Mouse (Mus musculus) kidney, embryonic 16.5 days (tissue): Measurements from ENCODE around the gene Ddx23. TPM values are rescaled to one million over a fixed set of nuclear protein-coding genes. Genes with fewer than 3 reads are reported as not detected.
A peak's percentile ranks its signal among the peaks of the same experiment; 100 is the strongest.

Experiments used
- ATAC-seq: fragments of 200-750 bp; cut with Nextera tagmentation; 2 replicates; pipeline ENCODE4 v1.8.0; 2017; ENCODE audit warnings: moderate TSS enrichment; ENCODE audit not compliant: low FRiP score, low TSS enrichment
- H3K27ac ChIP-seq: fragments of 300-500 bp; sonication (generic); 2 replicates; pipeline ENCODE4 v1.5.1; 2014; ENCODE audit warnings: low read length
- H3K27me3 ChIP-seq: fragments of 300-500 bp; sonication (generic); 2 replicates; pipeline ENCODE4 v1.6.1; 2014; ENCODE audit warnings: low read length, control low read depth, mixed read lengths; ENCODE audit not compliant: insufficient read depth
- H3K36me3 ChIP-seq: fragments of 300-500 bp; sonication (generic); 2 replicates; pipeline ENCODE4 v1.6.1; 2014; ENCODE audit warnings: low read length, control low read depth, mixed read lengths; ENCODE audit not compliant: insufficient read depth
- H3K4me1 ChIP-seq: fragments of 300-500 bp; sonication (generic); 2 replicates; pipeline ENCODE4 v1.6.1; 2014; ENCODE audit warnings: low read length, control low read depth, mixed read lengths; ENCODE audit not compliant: insufficient read depth
- H3K4me2 ChIP-seq: fragments of 300-500 bp; sonication (generic); replicated peaks from 2 replicates; pipeline ENCODE4 v1.6.1; 2014; ENCODE audit warnings: low read depth, low read length
- H3K4me3 ChIP-seq: fragments of 300-500 bp; sonication (generic); 2 replicates; pipeline ENCODE4 v1.5.1; 2014; ENCODE audit warnings: mild to moderate bottlenecking, low read length
- H3K9ac ChIP-seq: fragments of 300-500 bp; sonication (generic); replicated peaks from 2 replicates; pipeline ENCODE4 v1.6.1; 2014; ENCODE audit warnings: low read length
- H3K9me3 ChIP-seq: fragments of 300-500 bp; sonication (generic); 2 replicates; pipeline ENCODE4 v1.6.1; 2016; ENCODE audit warnings: low read length, control low read depth
- WGBS: fragments of 180-500 bp; shearing (Covaris S2); extraction: QIAGEN DNeasy Blood & Tissue Kit; methylation state at CpG from one replicate; pipeline ENCODE4 v1.1.7; 2014; 5-methylcytosine and 5-hydroxymethylcytosine counted together
- polyA plus RNA-seq: library from polyadenylated mRNA; unstranded; fragments of >200 nt; fragmentation: Nextera tagmentation; extraction: Ambion mirVana; gene quantifications from 2 replicates; pipeline ENCODE4 v1.2.1, GENCODE M21; 2015

Ddx23 gene
- polyA plus RNA-seq, 1 experiment from 2014 or later, result 19.0 TPM

DNA sequence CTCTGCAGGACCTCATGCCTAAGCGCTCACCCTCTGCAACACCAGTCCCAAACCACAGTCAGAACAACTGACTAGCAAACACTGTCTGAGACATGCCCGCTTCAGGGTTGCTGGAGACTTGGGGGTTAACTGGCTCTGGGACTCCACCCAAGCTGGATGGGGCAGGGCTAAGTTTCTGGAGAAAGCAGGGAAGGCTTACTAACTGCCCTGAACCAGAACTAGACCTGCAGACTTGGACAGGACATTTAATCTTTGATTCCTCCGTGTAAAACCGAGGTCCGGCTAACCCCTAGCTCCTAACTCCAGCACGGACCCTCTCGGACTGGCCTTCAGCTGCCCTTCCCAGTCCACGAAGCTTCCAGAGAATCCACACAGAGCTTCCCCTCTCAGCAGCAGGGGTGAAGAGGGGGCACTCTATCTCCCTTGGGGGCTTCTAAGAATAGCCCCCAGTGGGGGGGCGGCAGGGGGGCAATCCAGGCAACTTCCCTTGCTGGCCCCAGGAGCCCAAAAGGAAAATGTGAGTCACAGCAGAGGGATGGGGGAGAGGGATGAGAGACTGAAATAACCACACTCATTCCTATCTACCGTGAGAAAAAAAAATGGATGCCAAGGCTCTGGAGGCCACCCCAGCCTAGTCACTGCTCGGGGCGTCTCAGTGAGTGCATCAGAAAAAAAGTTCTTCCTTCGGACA lies 60.4 kb downstream of the Ddx23 start:
- no peaks in the 10 kb centered on the region for H3K27me3 ChIP-seq
- peaks cover 43% of the 10 kb centered on the region for H3K36me3 ChIP-seq
- peak overlapping the region; percentile 64 for H3K4me2 ChIP-seq
- 22% methylated on average over 13 of the region's 13 CpGs for WGBS
- H3K27ac ChIP-seq, result peak overlapping the region; percentile 91
- H3K4me1 ChIP-seq, result peaks cover 67% of the 10 kb centered on the region
- H3K4me3 ChIP-seq, result peak overlapping the region; percentile 45
- no peaks in the 10 kb centered on the region for H3K9me3 ChIP-seq
- ATAC-seq, result peak; percentile 58
- peak overlapping the region; percentile 65 for H3K9ac ChIP-seq

DNA sequence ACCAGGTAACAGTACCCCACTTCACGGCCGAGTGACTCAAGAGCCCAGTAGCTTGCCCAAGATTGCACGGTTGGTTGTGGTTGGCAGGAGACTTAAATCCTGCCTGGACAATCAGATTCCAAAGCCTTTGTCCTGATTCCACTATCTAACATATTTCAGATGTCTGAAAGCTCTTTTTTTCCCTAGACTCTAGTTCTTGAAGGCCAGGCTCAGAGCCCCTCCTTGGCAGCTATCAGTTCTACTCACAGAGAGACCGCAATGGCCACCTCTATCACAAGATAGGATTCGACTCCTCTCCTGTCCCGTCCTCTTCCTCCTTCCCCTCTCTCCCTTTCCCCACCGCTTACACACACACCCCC lies 60.9 kb downstream of the Ddx23 start:
- H3K36me3 ChIP-seq, result peaks cover 48% of the 10 kb centered on the region
- H3K4me2 ChIP-seq, result peak overlapping the region; percentile 64
- H3K9ac ChIP-seq, result peak overlapping the region; percentile 65
- peaks cover 61% of the 10 kb centered on the region for H3K4me1 ChIP-seq
- peak overlapping the region; percentile 45 for H3K4me3 ChIP-seq
- no peaks in the 10 kb centered on the region for H3K9me3 ChIP-seq
- ATAC-seq, result no peak
- H3K27me3 ChIP-seq, result no peaks in the 10 kb centered on the region
- 40% methylated on average over 7 of the region's 7 CpGs for WGBS
- H3K27ac ChIP-seq, result peak overlapping the region; percentile 91

GRCm38 (mm10) chr15:98600036-98600709 lies 62.5 kb downstream of the Ddx23 start:
- WGBS, result 84% methylated on average over 12 of the region's 12 CpGs
- no peaks in the 10 kb centered on the region for H3K9me3 ChIP-seq
- no peaks in the 10 kb centered on the region for H3K27me3 ChIP-seq
- H3K4me2 ChIP-seq, result no peak overlapping the region
- ATAC-seq, result no peak
- H3K9ac ChIP-seq, result no peak overlapping the region
- no peak overlapping the region for H3K27ac ChIP-seq
- peaks cover 64% of the 10 kb centered on the region for H3K36me3 ChIP-seq
- H3K4me1 ChIP-seq, result peaks cover 45% of the 10 kb centered on the region
- no peak overlapping the region for H3K4me3 ChIP-seq

GRCm38 (mm10) chr15:98596609-98597008 lies 66.1 kb downstream of the Ddx23 start:
- Histone ChIP-seq H3K4me3 (no peak overlapping the region), H3K27me3 (no peaks in the 10 kb centered on the region), H3K9me3 (no peaks in the 10 kb centered on the region), H3K36me3 (peaks cover 86% of the 10 kb centered on the region), H3K27ac (no peak overlapping the region), H3K4me1 (peaks cover 12% of the 10 kb centered on the region), H3K9ac (no peak overlapping the region), H3K4me2 (no peak overlapping the region)
- 93% methylated on average over 14 of the region's 14 CpGs for WGBS
- ATAC-seq, result no peak

Other genes starting within 250 kb of the Ddx23 start
- gene Olfr282, start 231.7 kb downstream of the Ddx23 start, polyA plus RNA-seq, result not detected in 2 replicates
- gene Olfr281, start 210.3 kb downstream of the Ddx23 start, polyA plus RNA-seq, result not detected in 2 replicates
- not detected in 2 replicates for gene OR5BS1P, start 193.0 kb downstream of the Ddx23 start, polyA plus RNA-seq
- gene Lalba, start 180.2 kb downstream of the Ddx23 start, polyA plus RNA-seq, result 0.21 and 0.55 TPM in 2 replicates
- not detected in 2 replicates for gene Olfr279, start 170.5 kb downstream of the Ddx23 start, polyA plus RNA-seq
- 106 and 113 TPM in 2 replicates for gene Kansl2, start 128.6 kb downstream of the Ddx23 start, polyA plus RNA-seq
- gene Ccnt1, start 92.0 kb downstream of the Ddx23 start, polyA plus RNA-seq, result 64.4 and 76.4 TPM in 2 replicates
- gene 4930415O20Rik, start 91.9 kb downstream of the Ddx23 start, polyA plus RNA-seq, result 0.41 and 0.69 TPM in 2 replicates
- gene Adcy6, start 52.8 kb downstream of the Ddx23 start, polyA plus RNA-seq, result 24.4 and 26.0 TPM in 2 replicates
- 34.4 and 34.9 TPM in 2 replicates for gene Cacnb3, start 32.1 kb downstream of the Ddx23 start, polyA plus RNA-seq
- gene Rnd1, start 14.6 kb upstream of the Ddx23 start, polyA plus RNA-seq, result 0.45 and 0.75 TPM in 2 replicates
- 0.95 and 1.1 TPM in 2 replicates for gene Ccdc65, start 45.3 kb upstream of the Ddx23 start, polyA plus RNA-seq
- gene Fkbp11, start 65.3 kb upstream of the Ddx23 start, polyA plus RNA-seq, result 36.6 and 39.1 TPM in 2 replicates
- gene Arf3, start 100.3 kb upstream of the Ddx23 start, polyA plus RNA-seq, result 56.3 and 59.5 TPM in 2 replicates
- gene Wnt10b, start 115.3 kb upstream of the Ddx23 start, polyA plus RNA-seq, result 0.17 TPM in 1 of 2 replicates, not detected in the other
- gene Wnt1, start 127.0 kb upstream of the Ddx23 start, polyA plus RNA-seq, result not detected in 2 replicates
- gene Ddn, start 146.6 kb upstream of the Ddx23 start, polyA plus RNA-seq, result 2.6 and 3.3 TPM in 2 replicates
- 103 and 119 TPM in 2 replicates for gene Prkag1, start 168.6 kb upstream of the Ddx23 start, polyA plus RNA-seq
- 12.4 and 14.1 TPM in 2 replicates for gene Kmt2d, start 208.3 kb upstream of the Ddx23 start, polyA plus RNA-seq
- gene Rhebl1, start 231.6 kb upstream of the Ddx23 start, polyA plus RNA-seq, result 16.7 and 18.3 TPM in 2 replicates
- 1.4 and 1.8 TPM in 2 replicates for gene Dhh, start 235.6 kb upstream of the Ddx23 start, polyA plus RNA-seq